Mouse (Mus musculus) neural tube, embryonic 12.5 days (tissue): ENCODE results near the gene Kcnj12. TPM values are rescaled to one million over a fixed set of nuclear protein-coding genes. Genes with fewer than 3 reads are reported as not detected.

Experiments
- ATAC-seq: fragments of 200-750 bp; cut with Nextera tagmentation; 2 replicates; pipeline ENCODE4 v1.8.0; 2017; ENCODE audit warnings: low read depth, mild to moderate bottlenecking, moderate TSS enrichment, moderate library complexity; ENCODE audit not compliant: low FRiP score
- H3K27ac ChIP-seq: fragments of 300-500 bp; sonication (generic); 2 replicates; pipeline ENCODE4 v1.5.1; 2016
- H3K27me3 ChIP-seq: fragments of 300-500 bp; sonication (generic); replicated peaks from 2 replicates; pipeline ENCODE4 v1.6.1; 2016; ENCODE audit warnings: mild to moderate bottlenecking
- H3K36me3 ChIP-seq: fragments of 300-500 bp; sonication (generic); 2 replicates; pipeline ENCODE4 v1.6.1; 2016; ENCODE audit warnings: mild to moderate bottlenecking
- H3K4me1 ChIP-seq: fragments of 300-500 bp; sonication (generic); 2 replicates; pipeline ENCODE4 v1.6.1; 2016
- H3K4me2 ChIP-seq: fragments of 300-500 bp; sonication (generic); replicated peaks from 2 replicates; pipeline ENCODE4 v1.6.1; 2016; ENCODE audit warnings: mild to moderate bottlenecking
- H3K4me3 ChIP-seq: fragments of 300-500 bp; sonication (generic); 2 replicates; pipeline ENCODE4 v1.5.1; 2016
- H3K9ac ChIP-seq: fragments of 300-500 bp; sonication (generic); 2 replicates; pipeline ENCODE4 v1.6.1; 2016; ENCODE audit warnings: mild to moderate bottlenecking
- H3K9me3 ChIP-seq: fragments of 300-500 bp; sonication (generic); 2 replicates; pipeline ENCODE4 v1.6.1; 2016; ENCODE audit warnings: mild to moderate bottlenecking
- WGBS: fragments of 180-500 bp; shearing (Covaris S2); methylation state at CpG from one replicate; pipeline ENCODE4 v1.1.7; 2016; 5-methylcytosine and 5-hydroxymethylcytosine counted together
- polyA plus RNA-seq: library from polyadenylated mRNA; unstranded; fragments of >200 nt; fragmentation: Nextera tagmentation; extraction: Ambion mirVana; gene quantifications from 2 replicates; pipeline ENCODE4 v1.2.1, GENCODE M21; 2016

The Kcnj12 gene
- polyA plus RNA-seq, 1 experiment from 2014 or later = 10.3 TPM

- Histone ChIP-seq H3K4me3 (no peak overlapping the region), H3K27me3 (no peaks in the 10 kb centered on the region), H3K9me3 (no peaks in the 10 kb centered on the region), H3K4me1 (peaks cover 19% of the 10 kb centered on the region), H3K4me2 (0 out of 2 replicates have a peak overlapping the region, but pooled peaks have one; percentile 25), H3K9ac (0 out of 2 replicates have a peak overlapping the region, but pooled peaks have one; percentile 26), H3K27ac (no peak overlapping the region), H3K36me3 (no peaks in the 10 kb centered on the region)
- ATAC-seq = no peak; the same call in 1 of the 2 replicates
- WGBS = 29% methylated on average over 8 of the region's 8 CpGs
Measured at GRCm38 (mm10) chr11:61042593-61042992, 20.2 kb downstream of the Kcnj12 start.

GRCm38 (mm10) chr11:61043055-61043992 lies 21.0 kb downstream of the Kcnj12 start:
- no peak for ATAC-seq
- H3K4me2 ChIP-seq = 0 out of 2 replicates have a peak overlapping the region, but pooled peaks have one; percentile 25
- 69% methylated on average over 12 of the region's 12 CpGs for WGBS
- 0 out of 2 replicates have a peak overlapping the region, but pooled peaks have one; percentile 26 for H3K9ac ChIP-seq
- no peak overlapping the region for H3K4me3 ChIP-seq
- no peaks in the 10 kb centered on the region for H3K27me3 ChIP-seq
- H3K4me1 ChIP-seq = peaks cover 16% of the 10 kb centered on the region
- no peak overlapping the region for H3K27ac ChIP-seq
- H3K36me3 ChIP-seq = no peaks in the 10 kb centered on the region
- no peaks in the 10 kb centered on the region for H3K9me3 ChIP-seq

GRCm38 (mm10) chr11:61044741-61045140 lies 22.4 kb downstream of the Kcnj12 start:
- WGBS = 88% methylated on average over 5 of the region's 5 CpGs
- no peaks in the 10 kb centered on the region for H3K9me3 ChIP-seq
- H3K27me3 ChIP-seq = no peaks in the 10 kb centered on the region
- peaks cover 13% of the 10 kb centered on the region for H3K4me1 ChIP-seq
- ATAC-seq = no peak
- no peak overlapping the region for H3K9ac ChIP-seq
- no peak overlapping the region for H3K4me3 ChIP-seq
- no peak overlapping the region for H3K27ac ChIP-seq
- H3K36me3 ChIP-seq = no peaks in the 10 kb centered on the region
- H3K4me2 ChIP-seq = no peak overlapping the region

- WGBS = 77% methylated on average over 5 of the region's 5 CpGs
- no peak overlapping the region for H3K4me2 ChIP-seq
- no peaks in the 10 kb centered on the region for H3K27me3 ChIP-seq
- no peaks in the 10 kb centered on the region for H3K9me3 ChIP-seq
- H3K27ac ChIP-seq = no peak overlapping the region
- H3K4me1 ChIP-seq = peaks cover 11% of the 10 kb centered on the region
- no peaks in the 10 kb centered on the region for H3K36me3 ChIP-seq
- ATAC-seq = no peak
- H3K9ac ChIP-seq = no peak overlapping the region
- no peak overlapping the region for H3K4me3 ChIP-seq
Measured at GRCm38 (mm10) chr11:61047441-61047840, 25.1 kb downstream of the Kcnj12 start.

GRCm38 (mm10) chr11:61051151-61051550 lies 28.8 kb downstream of the Kcnj12 start:
- no peak overlapping the region for H3K27ac ChIP-seq
- no peak overlapping the region for H3K4me2 ChIP-seq
- no peaks in the 10 kb centered on the region for H3K27me3 ChIP-seq
- no peak overlapping the region for H3K9ac ChIP-seq
- no peaks in the 10 kb centered on the region for H3K4me1 ChIP-seq
- no peaks in the 10 kb centered on the region for H3K9me3 ChIP-seq
- no peak overlapping the region for H3K4me3 ChIP-seq
- no peaks in the 10 kb centered on the region for H3K36me3 ChIP-seq
- WGBS = 54% methylated on average over 8 of the region's 8 CpGs
- no peak for ATAC-seq

GRCm38 (mm10) chr11:61056871-61057270 lies 34.5 kb downstream of the Kcnj12 start:
- Histone ChIP-seq H3K4me3 (no peak overlapping the region), H3K27ac (no peak overlapping the region), H3K4me1 (no peaks in the 10 kb centered on the region), H3K4me2 (no peak overlapping the region), H3K27me3 (no peaks in the 10 kb centered on the region), H3K9me3 (no peaks in the 10 kb centered on the region), H3K9ac (no peak overlapping the region), H3K36me3 (no peaks in the 10 kb centered on the region)
- WGBS = 81% methylated on average over 5 of the region's 5 CpGs
- no peak for ATAC-seq

- no peak for ATAC-seq
- Histone ChIP-seq H3K4me1 (no peaks in the 10 kb centered on the region), H3K27me3 (no peaks in the 10 kb centered on the region), H3K4me2 (no peak overlapping the region), H3K9ac (no peak overlapping the region), H3K36me3 (no peaks in the 10 kb centered on the region), H3K4me3 (no peak overlapping the region), H3K9me3 (no peaks in the 10 kb centered on the region), H3K27ac (no peak overlapping the region)
- WGBS = 77% methylated on average over 10 of the region's 10 CpGs
Measured at GRCm38 (mm10) chr11:61059691-61060457, 37.5 kb downstream of the Kcnj12 start.

GRCm38 (mm10) chr11:61060634-61061033 lies 38.3 kb downstream of the Kcnj12 start:
- H3K9me3 ChIP-seq = no peaks in the 10 kb centered on the region
- no peak for ATAC-seq
- no peak overlapping the region for H3K4me2 ChIP-seq
- H3K4me1 ChIP-seq = no peaks in the 10 kb centered on the region
- H3K4me3 ChIP-seq = no peak overlapping the region
- no peak overlapping the region for H3K27ac ChIP-seq
- no peaks in the 10 kb centered on the region for H3K36me3 ChIP-seq
- H3K27me3 ChIP-seq = no peaks in the 10 kb centered on the region
- H3K9ac ChIP-seq = no peak overlapping the region
- WGBS = 84% methylated on average over 4 of the region's 4 CpGs

GRCm38 (mm10) chr11:61062548-61063461 lies 40.4 kb downstream of the Kcnj12 start:
- WGBS = 83% methylated on average over 18 of the region's 18 CpGs
- Histone ChIP-seq H3K36me3 (no peaks in the 10 kb centered on the region), H3K4me2 (no peak overlapping the region), H3K27ac (no peak overlapping the region), H3K4me3 (no peak overlapping the region), H3K9ac (no peak overlapping the region), H3K9me3 (no peaks in the 10 kb centered on the region), H3K27me3 (no peaks in the 10 kb centered on the region), H3K4me1 (no peaks in the 10 kb centered on the region)
- no peak for ATAC-seq

GRCm38 (mm10) chr11:61063503-61063902 lies 41.1 kb downstream of the Kcnj12 start:
- no peak overlapping the region for H3K27ac ChIP-seq
- no peak overlapping the region for H3K9ac ChIP-seq
- H3K4me2 ChIP-seq = no peak overlapping the region
- no peaks in the 10 kb centered on the region for H3K36me3 ChIP-seq
- H3K4me3 ChIP-seq = no peak overlapping the region
- no peaks in the 10 kb centered on the region for H3K27me3 ChIP-seq
- 91% methylated on average over 6 of the region's 6 CpGs for WGBS
- no peaks in the 10 kb centered on the region for H3K4me1 ChIP-seq
- no peaks in the 10 kb centered on the region for H3K9me3 ChIP-seq
- no peak for ATAC-seq

- no peaks in the 10 kb centered on the region for H3K9me3 ChIP-seq
- H3K36me3 ChIP-seq = no peaks in the 10 kb centered on the region
- 90% methylated on average over 6 of the region's 6 CpGs for WGBS
- H3K4me1 ChIP-seq = no peaks in the 10 kb centered on the region
- no peak overlapping the region for H3K4me2 ChIP-seq
- no peak overlapping the region for H3K9ac ChIP-seq
- H3K27ac ChIP-seq = no peak overlapping the region
- H3K27me3 ChIP-seq = no peaks in the 10 kb centered on the region
- ATAC-seq = no peak
- H3K4me3 ChIP-seq = no peak overlapping the region
Measured at GRCm38 (mm10) chr11:61065620-61066019, 43.3 kb downstream of the Kcnj12 start.
